Mouse (Mus musculus): Measurements from ENCODE around the gene Ankrd40. TPM values are rescaled to one million over a fixed set of nuclear protein-coding genes. Genes with fewer than 3 reads are reported as not detected.

The Ankrd40 gene
- total RNA-seq, 4 experiments from 2014 or later, result 255 to 327 (median 301) TPM

DNA sequence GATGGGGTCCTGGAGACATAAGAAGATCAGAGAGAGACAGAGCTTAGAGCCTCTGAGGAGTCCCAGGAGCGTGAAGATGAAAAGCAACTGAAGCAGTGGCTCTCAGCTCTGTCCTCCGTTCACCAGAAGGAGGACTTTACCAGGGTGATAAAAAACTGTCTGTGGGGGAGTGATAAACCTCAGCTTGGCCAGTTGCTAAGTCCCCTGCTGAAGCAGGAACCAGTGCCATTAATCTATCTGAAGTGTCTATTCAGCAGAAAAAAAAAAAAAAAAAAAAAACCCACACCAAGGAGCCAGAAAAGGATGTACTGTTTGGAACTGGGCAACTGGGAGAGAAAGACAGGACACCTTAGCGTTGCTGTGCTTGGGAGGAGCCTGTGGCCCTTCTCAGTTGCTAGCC is 23.3 kb downstream of the Ankrd40 start:
- DNase-seq (ENCODE audit: low spot score), result no peak

DNA sequence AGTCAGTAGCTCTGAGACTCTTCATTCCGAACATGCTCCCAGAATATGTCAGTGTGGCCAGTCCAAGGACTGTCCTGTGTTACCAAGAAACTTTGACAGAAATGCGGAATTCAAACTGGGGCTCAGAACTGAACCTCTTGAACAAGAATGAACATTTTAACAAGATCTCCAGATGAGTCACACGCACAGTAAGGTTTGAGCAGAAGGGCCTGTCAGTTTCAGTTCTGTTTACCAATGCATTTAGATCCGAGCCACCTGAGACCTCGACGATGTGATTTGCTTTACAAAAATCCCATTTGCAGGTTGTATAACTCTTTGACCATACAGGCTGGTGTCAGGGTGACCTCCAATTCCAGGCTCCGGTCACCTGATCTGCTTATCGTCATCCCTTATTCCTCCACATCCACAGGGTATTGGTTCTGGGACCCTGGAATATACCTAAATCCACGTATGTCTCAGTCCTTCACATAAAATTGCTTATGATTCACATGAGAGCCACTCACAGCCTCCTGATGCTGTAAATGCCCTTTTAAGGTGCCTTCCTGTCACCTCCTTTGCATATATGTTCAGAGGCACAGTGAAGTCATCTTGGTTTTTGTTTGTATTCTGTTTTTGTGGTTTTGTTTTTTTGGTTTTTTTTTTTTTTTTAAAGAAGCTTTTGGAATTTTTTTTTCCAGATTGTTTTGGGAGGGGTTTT is 27.9 kb downstream of the Ankrd40 start:
- no peak for DNase-seq (ENCODE audit: low spot score)

DNA sequence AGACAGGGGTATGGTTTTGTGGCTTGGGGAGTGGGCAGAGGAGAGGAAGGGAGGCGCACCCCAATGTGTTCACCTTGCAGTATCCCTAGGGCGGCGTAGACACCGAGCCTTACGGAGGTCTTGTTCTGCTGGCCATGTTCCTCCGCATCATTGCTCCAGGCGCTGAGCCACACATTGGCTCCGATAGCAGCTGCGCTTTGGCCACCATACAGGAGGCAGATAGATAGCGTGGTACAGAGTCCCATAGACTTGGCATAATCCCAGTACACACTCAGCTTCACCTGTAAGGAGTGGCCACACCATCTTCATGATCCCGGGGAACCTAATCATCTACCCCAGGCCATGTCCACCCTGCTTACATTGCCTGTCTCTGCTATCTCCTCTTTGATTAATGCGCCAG is 31.4 kb downstream of the Ankrd40 start:
- no peak for DNase-seq (ENCODE audit: low spot score)

DNA sequence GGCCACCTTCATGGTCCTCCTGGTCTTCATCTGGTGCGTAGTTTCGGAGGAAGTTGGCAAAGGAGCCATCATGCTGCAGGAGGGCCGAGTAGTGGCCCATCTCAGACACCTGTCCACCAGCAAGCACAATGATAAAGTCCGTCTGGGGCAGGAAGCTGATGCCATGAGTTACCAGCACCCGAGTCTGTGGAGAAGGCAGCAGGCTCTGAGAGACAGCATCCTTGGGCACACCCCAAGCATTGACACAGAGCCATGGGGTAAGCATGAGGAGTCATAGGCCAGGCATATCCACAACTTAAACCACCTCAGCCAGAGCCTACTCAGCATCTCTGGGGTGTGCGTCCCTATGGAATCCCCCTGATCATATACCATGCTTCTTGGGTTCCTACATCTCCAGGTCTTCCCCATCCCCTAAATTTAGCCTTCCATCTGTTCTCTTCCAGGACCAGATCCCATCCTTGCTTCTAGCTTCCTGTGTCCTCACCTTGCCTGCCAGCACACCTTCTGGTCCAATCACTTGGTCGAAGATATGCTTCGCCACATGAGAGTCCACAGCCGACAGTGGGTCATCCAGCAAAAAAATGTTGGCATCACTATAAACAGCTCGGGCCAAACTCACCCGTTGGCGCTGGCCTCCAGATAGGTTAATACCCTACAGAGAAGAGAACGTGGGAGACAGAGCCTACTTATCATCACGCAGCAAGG is 33.5 kb downstream of the Ankrd40 start:
- DNase-seq (ENCODE audit: low spot score), result no peak

DNA sequence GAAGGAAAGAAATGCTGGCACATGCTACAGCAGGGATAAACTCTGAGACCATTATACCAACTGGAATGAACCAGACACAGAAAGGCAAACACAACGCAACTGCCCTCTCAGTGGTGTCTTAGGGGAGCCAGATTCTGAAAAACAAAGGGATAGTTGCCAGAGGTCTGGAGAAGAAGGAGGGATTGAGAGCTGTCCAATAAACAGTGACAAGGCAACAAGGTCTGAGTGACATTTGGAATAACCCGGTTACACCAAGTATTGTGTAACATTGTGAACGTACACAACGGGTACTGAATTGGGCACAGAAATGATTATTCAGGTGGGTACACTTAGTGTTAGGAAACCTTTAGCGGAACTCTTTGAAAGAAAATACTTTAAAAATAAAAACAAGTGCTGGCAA is 34.3 kb downstream of the Ankrd40 start:
- DNase-seq (ENCODE audit: low spot score), result no peak

DNA sequence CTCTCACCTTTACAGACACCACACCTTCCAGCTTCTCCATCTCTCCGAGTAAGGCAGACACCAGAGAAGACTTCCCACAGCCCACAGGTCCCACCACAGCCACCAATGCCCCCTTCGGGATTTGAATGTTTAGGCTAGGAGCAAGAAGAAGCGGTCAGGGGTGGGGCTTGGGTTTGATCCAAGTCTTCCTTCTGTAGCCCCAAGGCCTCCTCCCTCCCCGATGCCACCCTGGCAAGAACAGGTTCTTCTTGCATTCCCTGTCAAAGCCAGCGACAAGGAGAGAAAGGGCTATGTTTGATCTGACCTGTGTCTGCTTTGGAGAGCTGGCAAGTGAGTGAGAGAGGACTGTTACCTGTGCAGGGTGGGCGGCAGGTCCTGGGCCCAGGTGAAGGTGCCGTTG is 35.9 kb downstream of the Ankrd40 start:
- no peak for DNase-seq (ENCODE audit: low spot score)

DNA sequence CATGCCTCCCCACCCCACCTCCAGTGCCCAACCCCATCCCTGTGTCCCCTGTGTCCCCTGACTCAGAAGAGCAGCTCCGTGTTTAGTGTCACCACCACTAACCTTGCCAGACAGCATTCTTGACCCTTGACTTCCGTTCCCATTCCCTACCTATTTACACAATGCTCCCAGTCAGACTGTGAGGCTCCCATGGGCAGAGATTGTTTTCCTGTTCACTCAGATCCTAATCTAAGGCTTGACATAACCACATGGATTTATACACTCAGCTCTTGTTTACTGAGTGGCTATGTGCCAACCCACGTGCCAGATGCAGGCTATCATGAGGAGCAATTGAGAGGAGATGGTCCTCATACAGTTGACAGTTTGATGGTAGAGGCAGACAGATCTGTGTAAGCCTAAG is 37.5 kb downstream of the Ankrd40 start:
- no peak for DNase-seq (ENCODE audit: low spot score)

DNA sequence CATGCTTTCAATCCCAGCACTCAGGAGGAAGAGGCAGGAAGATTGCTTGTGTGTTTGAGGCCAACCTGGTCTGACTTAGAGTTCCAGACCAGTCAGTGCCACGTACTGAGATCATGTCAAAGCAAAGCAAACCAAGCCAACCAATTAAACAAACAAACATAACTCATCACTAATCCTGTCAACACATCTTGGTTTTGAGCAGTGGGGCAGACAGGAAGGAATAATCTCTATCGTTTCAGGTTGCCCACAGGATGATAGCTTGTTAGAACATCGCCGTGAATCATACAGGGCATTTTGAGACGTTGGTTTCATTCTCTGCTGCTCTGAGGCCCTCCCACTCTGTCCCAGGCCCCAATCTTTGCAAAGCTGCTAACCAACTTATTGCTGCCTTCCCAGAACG is 42.2 kb downstream of the Ankrd40 start:
- no peak for DNase-seq (ENCODE audit: low spot score)

DNA sequence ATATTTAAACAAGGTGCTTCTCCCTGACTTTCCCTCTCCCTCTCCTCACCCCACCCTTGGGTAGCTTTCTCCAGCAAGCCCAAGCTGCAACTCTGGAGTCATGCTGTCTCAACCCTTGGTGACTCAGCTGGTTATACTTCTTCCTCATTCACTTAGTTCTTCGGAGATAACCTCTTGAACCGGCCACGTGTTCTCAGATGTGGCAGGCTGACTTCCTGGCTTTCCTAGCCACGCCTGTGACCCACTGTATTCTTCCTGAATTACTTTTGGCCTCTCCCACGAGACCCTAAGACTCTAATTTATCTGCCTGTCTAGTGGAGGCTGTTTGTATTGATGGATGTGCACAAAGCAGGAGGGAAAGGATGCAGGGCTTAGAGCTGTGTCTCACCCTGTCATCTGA is 43.0 kb downstream of the Ankrd40 start:
- no peak for DNase-seq (ENCODE audit: low spot score)

DNA sequence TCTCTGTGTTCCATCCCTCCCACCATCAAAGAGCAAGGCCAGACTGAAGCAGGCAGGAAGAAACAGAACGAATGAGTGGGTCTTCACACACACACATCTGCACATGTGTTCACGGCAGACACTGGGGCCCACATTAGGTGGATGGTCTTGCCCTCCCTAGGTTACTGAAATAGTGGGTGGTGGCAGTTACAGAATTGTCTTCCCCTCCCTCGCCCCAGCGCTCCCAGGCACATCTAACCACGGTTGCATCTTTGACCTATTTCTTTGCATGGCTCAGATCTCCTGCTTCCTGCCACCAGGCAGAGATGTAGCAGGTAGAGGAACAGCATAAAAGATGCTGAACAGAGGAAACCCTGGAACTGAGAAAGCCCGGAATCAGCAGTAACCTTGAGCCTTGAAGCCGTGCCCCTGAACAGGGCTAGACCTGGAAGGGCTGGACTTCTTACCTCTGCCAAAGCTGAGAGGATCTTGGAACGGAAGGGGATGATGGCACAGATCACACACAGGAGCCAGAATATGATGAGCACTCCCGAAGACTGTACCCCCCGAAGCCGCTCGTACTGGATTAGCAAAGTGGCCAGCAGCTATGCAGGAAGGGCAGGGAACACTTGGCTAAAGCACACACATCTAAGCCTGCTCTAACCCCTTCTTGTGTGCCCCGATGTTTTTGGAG is 46.6 kb downstream of the Ankrd40 start:
- no peak for DNase-seq (ENCODE audit: low spot score)

DNA sequence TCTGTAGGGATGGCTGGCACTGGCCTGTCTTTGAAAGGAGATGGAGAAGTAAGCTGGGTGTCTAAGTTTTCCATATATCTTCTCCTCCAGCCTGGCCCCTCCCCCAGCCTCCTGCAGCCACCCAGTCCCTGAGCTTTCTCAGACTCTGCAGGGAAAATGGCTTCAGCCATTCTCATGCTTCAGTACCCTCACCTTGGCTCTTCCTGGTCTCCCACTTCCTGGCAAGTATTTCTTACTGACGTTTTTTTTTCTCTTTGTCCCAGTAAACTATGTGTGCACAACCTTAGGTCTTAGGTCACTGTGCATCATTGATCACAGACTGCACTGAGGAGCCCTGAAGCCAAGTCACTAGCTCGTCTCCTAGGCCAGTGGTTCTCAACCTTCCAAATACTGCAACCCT is 51.3 kb downstream of the Ankrd40 start:
- DNase-seq (ENCODE audit: low spot score), result no peak

DNA sequence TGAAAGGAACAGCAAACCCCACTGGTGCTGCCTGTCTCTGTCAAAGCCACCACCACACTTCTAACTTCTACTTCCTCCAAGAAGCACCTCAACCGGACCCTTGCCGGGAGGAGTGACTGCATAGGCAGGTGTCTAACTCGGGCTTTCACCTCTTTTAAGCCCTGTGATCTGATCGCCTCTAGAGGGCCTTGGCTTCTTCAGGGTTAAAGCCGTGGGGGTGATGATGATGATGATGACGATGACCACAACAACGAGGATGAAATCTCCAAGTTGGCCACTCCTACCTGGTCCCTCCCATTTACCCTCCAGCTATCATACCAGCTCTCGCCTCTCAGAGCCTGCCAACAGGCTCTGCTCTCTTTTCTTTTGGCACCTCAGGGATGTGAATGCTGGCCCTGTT is 51.9 kb downstream of the Ankrd40 start:
- DNase-seq (ENCODE audit: low spot score), result no peak

DNA sequence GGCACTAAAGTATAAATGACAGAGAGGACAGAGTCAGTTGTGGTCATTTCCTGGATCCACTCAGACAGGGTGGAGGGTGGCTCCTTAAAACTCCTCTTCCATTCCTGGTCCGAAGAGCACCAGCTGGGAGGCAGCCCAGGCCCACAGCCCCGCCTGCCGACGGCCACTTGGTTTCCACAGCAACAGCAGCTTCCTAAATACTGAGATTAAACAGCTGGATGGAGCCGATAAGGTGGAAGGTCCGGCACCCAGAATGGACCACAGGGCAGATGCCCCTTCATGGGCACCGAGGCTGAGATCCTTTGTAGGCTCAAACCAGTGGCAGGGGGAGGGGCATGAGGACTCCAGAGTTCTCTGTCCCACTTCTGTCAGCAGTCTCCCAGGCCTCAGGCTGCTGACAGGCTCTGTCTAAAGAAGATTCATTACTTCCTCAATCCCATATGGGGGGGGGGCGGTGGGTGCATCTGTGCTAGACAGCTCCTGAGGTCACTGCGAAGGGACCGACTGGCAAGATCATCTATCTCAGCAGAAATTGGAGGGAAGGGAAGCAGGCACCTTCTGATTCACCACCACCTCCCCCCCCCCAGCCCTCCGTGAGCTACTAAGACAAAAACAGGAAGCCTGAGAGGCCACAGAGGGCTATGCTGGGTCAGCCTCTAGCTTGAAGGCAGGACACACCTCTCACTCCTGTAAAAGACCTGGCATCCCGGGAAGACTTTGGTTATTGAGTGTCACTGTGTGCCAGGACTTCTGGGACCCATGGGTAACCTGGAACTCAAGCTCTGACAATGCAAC is 58.4 kb downstream of the Ankrd40 start:
- DNase-seq (ENCODE audit: low spot score), result peak; percentile 27

DNA sequence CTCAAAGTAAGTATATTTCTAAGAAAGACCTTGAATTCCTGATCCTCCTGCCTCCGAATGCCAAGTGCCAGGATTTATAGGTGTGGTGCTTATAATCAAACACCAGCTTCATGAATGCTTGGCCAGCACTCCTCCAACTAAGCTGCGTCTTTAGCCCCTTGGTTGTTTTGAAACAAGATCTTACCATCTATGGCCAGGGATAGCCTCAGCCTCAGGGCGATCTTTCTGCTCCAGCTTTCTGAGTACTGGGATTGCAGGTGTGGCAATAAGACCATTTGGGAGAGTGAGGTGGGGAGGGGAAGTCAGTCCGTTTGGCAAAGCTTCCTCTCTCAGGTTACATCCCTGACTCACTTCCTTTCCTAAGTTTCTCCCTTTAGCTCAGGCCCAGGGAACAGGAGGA is 60.0 kb downstream of the Ankrd40 start:
- no peak for DNase-seq (ENCODE audit: low spot score)

DNA sequence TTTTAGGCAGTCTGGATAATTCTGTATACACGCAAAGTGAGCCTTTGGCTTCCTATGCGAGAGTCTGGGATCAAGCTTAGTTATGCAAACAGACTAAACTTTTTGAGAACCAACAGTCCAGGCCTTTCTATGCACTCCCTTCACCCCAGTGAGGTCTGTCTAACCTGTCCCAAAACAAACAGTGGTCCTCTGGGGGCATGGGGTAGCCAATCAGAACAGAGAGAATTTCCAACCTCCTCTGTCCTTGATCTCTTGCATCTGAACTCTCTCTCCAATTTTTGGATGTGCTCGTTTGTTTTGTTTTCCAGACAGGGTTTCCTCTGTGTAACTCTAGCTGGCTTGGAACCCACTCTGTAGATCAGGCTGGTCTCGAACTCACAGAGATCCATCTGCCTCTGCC is 61.2 kb downstream of the Ankrd40 start:
- DNase-seq (ENCODE audit: low spot score), result no peak

DNA sequence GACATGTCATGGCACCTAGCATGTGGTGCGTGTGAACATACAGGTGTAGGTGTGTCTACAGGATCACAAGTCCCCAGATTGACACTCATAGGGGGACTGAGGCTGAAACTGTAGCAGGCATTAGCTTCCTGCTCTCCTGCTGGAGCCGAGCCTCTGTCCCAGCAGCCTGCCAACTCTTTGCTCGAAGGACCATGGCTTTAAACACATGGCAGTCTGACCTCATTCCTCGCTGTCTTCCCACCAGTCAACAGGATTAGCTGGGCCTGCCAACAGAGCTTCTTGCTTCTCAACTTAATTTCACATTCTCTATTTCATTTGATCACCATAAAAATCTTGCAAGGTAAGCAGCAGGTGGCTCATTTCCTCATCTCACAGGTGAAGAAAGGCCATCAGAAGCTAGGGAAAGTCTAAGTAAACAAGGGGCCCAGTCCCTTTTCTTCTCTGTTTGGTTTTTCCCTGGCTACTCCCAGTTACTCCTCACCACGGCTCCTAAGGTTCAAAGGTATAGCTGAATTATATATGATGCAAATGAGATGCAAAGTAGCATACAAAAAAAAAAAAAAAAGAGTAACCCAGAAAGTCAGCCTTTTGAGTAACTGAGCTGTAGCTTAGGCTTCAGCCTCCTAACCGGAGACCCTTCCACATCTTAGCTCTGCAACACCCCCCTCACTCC is 62.1 kb downstream of the Ankrd40 start:
- no peak for DNase-seq (ENCODE audit: low spot score)

DNA sequence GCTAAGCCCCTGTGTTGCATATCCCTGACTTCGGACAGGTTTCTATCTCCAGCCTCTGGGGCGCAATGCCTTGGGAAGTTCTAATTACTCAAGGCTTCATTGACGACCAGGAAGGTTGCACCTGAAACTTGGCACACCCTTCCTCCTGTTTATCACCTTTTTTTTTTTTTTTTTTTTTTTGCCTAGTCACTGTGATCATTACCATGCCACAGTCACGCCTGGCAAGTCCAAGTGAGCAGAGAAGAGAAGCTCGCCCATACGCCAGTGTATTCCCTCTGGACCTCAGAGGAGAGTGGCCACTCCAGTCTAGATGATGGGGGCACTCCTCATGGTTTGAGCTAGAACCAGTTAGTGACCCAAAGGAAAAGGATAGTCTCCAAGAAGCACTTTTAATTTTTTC is 63.0 kb downstream of the Ankrd40 start:
- no peak for DNase-seq (ENCODE audit: low spot score)

Measured in heart, adult 8-10 months (tissue).